Mouse (Mus musculus) telencephalon, adult 2 months (tissue): Measurements from ENCODE around the gene Rbpms2.
"Not testable (repeated sequence)": the region's sequence is repeated elsewhere in the genome, so short reads cannot be mapped to it uniquely, and the experiment has no call there.

Experiments
- DNase-seq: peaks from one replicate; pipeline ENCODE4 v3.0.0-alpha.2; 2011; ENCODE audit warnings: low read depth, low spot score

Rbpms2 gene

GRCm38 (mm10) chr9:65654700-65655237 lies 25.3 kb downstream of the Rbpms2 start:
- DNase-seq = no peak

GRCm38 (mm10) chr9:65655540-65655939 lies 26.1 kb downstream of the Rbpms2 start:
- no peak for DNase-seq

GRCm38 (mm10) chr9:65657218-65657617 lies 27.8 kb downstream of the Rbpms2 start:
- DNase-seq = no peak

GRCm38 (mm10) chr9:65661029-65661428 lies 31.6 kb downstream of the Rbpms2 start:
- no peak for DNase-seq

- DNase-seq = no peak
These were observed 32.0 kb downstream of the Rbpms2 start for GRCm38 (mm10) chr9:65661493-65661892.

- DNase-seq = no peak
These were observed 34.7 kb downstream of the Rbpms2 start for GRCm38 (mm10) chr9:65664163-65664562.

GRCm38 (mm10) chr9:65666042-65666441 lies 36.6 kb downstream of the Rbpms2 start:
- no peak for DNase-seq

- DNase-seq = no peak
These were observed 38.3 kb downstream of the Rbpms2 start, which contains the start of gene Oaz2 for GRCm38 (mm10) chr9:65667701-65668100. TSS of gene Oaz2 (plus strand) at chr9:65668001.

- DNase-seq = no peak
These were observed 42.0 kb downstream of the Rbpms2 start for GRCm38 (mm10) chr9:65671431-65671931.

- DNase-seq = no peak
These were observed 43.5 kb downstream of the Rbpms2 start for GRCm38 (mm10) chr9:65672996-65673395.

- DNase-seq = no peak
These were observed 46.3 kb downstream of the Rbpms2 start for GRCm38 (mm10) chr9:65675461-65676357.

- DNase-seq = peak; percentile 89
These were observed 47.1 kb downstream of the Rbpms2 start for GRCm38 (mm10) chr9:65676358-65677118.

- no peak for DNase-seq
These were observed 47.6 kb downstream of the Rbpms2 start for GRCm38 (mm10) chr9:65677119-65677462.

- no peak for DNase-seq
These were observed 49.8 kb downstream of the Rbpms2 start for GRCm38 (mm10) chr9:65679181-65679761.

- no peak for DNase-seq
These were observed 51.6 kb downstream of the Rbpms2 start for GRCm38 (mm10) chr9:65680938-65681633.

GRCm38 (mm10) chr9:65681634-65681940 lies 52.1 kb downstream of the Rbpms2 start:
- peak; percentile 35 for DNase-seq

GRCm38 (mm10) chr9:65682183-65682582 lies 52.7 kb downstream of the Rbpms2 start:
- no peak for DNase-seq

- DNase-seq = peak; percentile 32
These were observed 53.5 kb downstream of the Rbpms2 start for GRCm38 (mm10) chr9:65682994-65683393.

- DNase-seq = no peak
These were observed 55.3 kb downstream of the Rbpms2 start for GRCm38 (mm10) chr9:65684704-65685103.

- not testable (repeated sequence) for DNase-seq
These were observed 60.4 kb downstream of the Rbpms2 start for GRCm38 (mm10) chr9:65689869-65690268.

GRCm38 (mm10) chr9:65692466-65692865 lies 63.0 kb downstream of the Rbpms2 start:
- no peak for DNase-seq
